Mouse (Mus musculus) ovary, postnatal 36 days (tissue): Measurements from ENCODE around the gene Tmprss15.
A peak's percentile ranks its signal among the peaks of the same experiment; 100 is the strongest.

Experiments
- DNase-seq: peaks from one replicate; pipeline ENCODE4 v3.0.0; 2022; ENCODE audit warnings: low spot score, mixed read lengths

The Tmprss15 gene

DNA sequence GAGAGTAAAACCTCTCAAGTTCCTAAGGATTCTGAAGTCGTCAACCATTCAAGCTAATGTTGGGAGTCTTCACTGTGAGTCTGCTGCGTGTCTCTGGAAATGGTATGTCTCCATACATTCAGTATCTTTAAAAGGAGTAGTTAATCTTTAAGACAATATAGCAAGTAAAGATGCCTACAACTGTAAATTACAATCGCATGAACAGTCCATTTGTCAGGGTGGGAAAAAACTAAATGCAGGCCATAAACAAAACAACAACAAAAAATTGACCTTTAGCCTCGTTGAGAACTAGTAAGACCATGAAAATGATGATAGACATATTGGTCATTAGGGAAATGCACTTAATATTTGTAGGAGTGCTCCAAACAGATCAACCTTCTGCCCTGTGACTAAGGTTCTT is at the start of gene Tmprss15:
Tmprss15 (minus strand) TSS at position 101 of the 400 bp plus-strand sequence.
- DNase-seq, result no peak

DNA sequence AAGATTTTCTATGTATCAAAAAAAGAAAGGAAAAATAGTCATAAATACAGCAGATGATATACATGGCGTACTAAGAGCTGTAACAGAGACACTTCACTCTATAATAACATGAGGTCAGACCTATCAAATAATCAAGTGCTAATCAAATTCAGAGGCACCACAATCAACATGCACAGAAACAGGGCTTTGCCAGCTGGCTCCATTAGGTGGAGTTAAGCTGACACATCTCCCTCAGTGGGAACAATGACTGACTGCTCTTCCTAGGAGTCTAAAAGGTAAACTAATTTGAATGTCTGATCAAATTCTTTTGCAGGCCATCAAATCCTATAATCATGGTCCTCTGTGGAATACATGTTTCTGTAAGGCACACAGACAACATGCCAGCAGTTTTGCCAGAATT is 24.0 kb upstream of the Tmprss15 start:
- no peak for DNase-seq

DNA sequence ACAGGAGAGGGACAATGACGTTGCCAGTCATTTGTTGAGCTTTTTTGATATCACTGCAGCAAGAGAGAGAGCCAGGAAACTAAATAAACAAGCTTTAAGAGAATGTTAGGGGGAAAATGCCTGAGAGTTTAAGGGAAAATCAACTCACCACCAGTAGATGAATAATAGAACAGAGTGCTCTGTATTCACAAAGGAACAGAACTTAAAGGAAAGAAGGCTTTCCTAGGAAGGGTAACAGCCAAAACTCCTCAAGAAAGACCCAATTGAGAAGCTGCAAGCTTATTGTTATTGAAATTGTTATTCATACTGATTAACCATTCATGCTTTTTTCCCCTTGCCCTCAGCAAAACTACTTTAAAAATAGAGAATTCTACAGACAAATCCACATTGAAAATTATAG is 18.6 kb upstream of the Tmprss15 start:
- DNase-seq, result no peak

- DNase-seq, result no peak
These were observed 18.1 kb upstream of the Tmprss15 start for GRCm38 (mm10) chr16:79108969-79109368.

DNA sequence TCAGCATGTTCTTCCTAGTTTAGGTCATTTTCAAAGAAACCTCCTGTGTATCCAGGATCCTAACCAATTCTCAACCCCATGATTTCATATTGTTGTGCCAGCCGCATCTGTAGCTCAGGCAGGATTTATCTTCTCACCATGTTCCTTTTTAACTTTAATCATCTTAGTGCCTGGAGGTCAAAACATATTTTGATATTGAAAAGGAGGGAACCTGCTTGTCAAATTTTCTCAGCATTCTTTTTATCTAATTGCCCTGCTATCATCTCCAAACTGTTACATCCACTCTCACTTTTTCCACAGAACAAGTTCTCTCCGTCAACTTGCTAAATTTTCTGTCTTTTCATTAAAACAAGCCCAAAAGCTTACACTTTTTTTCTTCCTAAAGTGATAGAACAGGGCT is 9.4 kb upstream of the Tmprss15 start:
- no peak for DNase-seq

DNA sequence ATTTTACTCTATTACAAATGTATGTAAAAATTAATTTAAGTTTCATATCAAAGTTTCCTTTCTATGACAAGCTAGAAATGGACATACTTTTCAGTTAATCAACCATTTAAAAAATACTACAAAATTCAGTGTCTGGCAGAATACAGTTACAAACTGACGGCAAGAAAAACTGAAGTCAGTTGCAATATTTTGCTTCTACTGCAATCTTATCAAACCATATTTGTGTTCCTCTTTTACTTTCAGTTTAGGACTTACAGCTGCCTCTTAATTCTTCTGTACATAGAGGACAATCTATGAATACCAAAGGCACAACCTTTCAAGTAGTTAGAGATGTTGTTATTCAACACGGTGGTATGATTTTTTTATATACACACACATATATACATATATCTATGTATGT is 7.4 kb upstream of the Tmprss15 start:
- DNase-seq, result no peak

DNA sequence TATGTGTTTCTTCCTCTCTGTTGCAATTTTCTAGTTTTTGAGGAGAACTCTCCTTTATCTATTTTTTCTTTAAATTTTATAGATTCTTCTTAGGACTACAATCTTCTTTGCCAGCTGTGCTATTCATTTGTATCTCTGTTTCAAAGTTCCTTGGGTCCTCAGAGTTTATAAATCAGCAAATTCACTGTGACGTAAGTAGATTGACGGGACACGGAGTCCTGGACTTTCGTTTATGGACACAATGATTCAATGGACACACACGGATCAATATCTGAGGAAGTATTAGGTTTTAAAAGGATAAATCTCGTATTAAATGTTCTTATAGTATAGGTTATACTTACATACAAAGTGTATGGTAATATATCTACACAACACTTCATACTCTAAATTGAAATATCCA is 4.3 kb downstream of the Tmprss15 start:
- no peak for DNase-seq

DNA sequence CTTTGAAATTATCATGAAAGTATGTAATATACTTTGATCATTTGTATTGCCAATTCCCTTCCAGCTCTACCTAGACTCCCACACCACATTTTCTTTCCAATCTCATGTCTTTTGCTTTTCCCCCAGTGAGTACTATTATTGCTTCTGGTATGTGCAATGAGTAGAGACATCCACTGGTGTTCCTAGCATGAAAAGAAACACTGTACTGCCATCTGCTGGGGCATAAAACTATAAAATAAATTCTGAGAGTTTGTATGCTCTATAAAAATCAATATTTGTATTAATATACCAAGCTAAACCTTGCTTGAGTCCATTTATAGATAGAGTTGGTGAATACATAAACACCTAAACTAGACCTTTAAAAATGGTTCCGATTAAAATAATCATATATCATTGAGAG is 27.0 kb downstream of the Tmprss15 start:
- no peak for DNase-seq

- DNase-seq, result peak; percentile 3
These were observed 31.9 kb downstream of the Tmprss15 start for GRCm38 (mm10) chr16:79058775-79059558.

DNA sequence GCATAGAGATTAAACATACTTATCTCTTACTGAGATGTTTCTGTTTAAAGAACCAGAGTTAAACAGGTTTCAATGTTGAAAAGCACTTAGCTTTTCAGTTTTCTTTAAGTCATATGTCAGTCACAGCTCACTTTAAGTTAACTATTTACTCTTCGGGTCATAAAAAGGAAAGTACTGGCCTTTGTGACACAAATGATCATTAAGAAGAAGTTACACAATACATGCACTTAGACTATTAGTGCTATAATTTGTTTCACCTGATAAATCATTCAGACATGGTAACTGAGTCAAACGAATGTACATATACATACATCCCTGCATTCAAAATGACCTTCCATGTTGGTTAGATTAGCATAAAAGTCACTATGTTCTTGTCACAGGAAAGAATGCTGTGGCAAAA is 58.3 kb downstream of the Tmprss15 start:
- DNase-seq, result no peak

DNA sequence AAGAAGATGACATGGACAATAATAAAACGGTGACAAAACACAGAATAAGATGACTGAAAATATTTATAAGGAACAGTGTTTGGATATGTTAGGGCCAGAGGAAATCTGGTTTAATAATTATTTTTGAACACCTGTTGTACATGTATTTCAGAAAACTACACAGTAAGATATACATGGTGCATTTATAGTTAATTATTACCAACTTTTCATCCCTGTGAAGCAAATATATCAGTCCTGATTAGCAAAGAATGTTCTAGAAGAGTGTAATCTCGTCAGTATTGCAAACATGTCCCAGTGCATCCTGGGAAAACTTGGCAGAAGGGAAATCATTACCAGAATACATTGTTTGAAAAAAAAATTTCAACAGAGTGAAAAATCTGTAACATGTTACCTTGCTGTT is 88.1 kb downstream of the Tmprss15 start:
- no peak for DNase-seq

- DNase-seq, result no peak
These were observed 89.2 kb downstream of the Tmprss15 start for GRCm38 (mm10) chr16:79001679-79002078.

DNA sequence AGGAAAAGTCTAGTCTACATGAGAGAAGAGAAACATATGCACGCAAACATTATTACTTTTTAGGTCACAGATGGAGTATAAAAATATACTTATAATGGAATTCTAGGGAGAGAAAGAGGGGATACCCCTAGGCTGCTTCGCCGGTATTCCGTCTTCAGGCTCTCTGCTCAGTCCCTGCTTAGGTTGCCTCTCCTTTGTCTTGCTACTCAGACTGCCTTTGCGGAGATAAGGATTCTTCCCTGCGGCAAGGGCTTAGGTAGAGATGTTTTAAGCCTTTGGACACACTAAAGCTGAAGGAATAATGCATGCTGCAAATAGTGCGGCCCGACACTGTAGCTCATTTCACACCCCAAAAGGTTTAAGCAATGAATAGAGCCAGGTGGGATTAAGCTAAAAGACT is 114.5 kb downstream of the Tmprss15 start:
- no peak for DNase-seq

DNA sequence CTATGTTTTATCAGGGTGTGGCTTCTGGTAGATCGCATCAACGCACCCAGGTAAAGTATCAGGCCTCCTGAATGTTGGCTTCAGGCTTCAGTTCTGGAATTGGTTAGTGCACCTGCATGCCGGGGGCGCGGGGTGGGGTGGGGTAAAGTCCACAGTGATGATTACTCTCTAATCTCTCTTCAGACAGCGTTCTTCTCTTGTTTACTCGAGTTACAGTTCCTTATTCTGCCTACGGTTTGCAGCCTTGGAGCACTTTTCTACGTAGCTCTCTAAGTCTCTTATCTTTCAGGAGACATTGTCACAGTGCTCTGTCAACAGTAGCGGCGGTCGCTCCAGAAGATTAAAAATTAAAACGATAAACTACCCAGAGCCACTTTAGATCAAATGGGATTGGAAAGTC is 116.8 kb downstream of the Tmprss15 start:
- no peak for DNase-seq

DNA sequence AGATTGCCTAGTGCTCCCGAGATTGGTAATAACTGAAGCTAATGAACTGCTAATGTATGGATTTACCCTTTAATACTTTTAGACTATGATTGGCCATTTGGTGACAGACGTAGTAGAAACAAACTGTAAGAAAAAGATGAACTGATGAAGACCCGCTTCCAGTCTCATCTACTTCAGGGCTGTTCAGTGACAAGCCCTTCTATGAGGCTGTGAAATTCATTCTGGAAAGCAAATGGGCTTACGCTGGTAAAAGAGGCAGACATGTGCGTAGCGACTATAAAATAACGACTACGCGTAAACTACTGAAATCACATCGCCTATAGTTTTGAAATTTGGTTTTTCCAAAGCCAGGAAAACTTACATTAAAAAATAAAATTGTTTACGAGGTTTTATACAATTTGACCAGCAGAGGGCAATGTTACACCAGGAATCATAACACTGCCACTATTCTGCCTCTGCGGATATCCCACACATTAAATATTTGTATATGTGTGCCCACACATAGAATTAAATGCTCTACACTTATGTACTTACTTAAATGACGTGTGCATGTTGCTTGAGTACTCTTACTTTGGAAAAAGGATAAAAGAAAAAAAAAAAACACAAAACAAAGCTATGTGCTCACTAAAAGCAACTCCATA is 121.7 kb downstream of the Tmprss15 start:
- DNase-seq, result no peak

DNA sequence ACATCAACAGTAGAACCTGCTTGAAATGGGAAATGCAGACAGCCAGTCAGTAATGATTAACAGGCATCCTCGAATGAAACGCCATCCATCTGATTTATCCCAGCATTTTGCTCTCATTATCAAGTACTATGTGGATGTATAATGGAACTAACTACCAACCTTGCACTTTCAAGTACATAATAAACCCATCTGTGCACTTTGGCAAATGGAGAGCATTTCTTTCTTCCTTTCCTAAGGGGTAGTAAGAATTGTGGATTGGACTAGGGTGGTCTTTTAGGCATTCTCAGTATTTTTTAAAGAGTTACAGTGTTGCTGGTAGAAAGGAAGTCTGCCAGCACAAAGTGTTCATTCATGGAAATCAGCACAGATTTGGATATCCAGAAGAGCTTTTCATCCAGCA is 133.5 kb downstream of the Tmprss15 start:
- DNase-seq, result no peak

- no peak for DNase-seq
These were observed 140.5 kb downstream of the Tmprss15 start for GRCm38 (mm10) chr16:78950359-78950758.

- DNase-seq, result no peak
These were observed 153.1 kb downstream of the Tmprss15 start for GRCm38 (mm10) chr16:78937755-78938154.

- DNase-seq, result no peak
These were observed 156.6 kb downstream of the Tmprss15 start for GRCm38 (mm10) chr16:78934298-78934697.

DNA sequence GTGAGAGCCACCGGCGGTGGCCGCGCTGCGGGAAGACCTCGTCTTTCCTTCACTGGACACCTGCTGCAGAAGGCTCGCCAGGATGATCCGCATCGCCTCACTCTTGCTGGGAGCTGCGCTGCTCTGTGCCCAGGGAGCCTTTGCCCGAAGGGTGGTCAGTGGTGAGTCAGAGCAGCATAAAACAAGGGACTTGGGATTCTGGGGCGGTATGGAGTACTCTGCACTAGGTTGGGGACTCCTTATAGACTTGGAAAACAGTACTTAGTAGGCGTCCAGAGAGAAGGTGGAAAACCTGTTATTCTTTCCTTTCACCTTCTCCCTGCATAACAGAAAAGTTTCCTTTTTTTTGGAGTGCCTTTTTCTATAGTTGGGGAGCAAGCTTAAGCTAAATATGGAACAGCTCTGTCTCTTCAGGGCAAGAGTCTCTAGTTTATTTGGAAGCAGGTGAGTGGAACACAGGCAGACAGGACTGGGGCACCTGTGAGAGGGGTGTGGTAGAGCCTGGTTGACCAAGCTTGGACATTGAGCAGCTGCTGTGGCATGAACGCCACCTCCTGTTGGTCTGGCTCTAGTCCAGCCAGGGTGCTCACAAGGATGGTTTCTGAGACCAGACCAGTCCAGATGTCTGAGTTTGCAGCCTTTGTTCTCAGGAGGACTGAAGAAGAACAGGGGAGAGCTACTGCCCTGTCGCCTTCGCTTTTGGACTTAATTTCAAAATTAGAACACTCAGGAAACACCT is 159.4 kb downstream of the Tmprss15 start:
- DNase-seq, result peak; percentile 2

- DNase-seq, result peak; percentile 11
These were observed 160.3 kb downstream of the Tmprss15 start, which contains the start of gene Chodl for GRCm38 (mm10) chr16:78930382-78931286. Chodl (plus strand) TSS chr16:78930948.

DNA sequence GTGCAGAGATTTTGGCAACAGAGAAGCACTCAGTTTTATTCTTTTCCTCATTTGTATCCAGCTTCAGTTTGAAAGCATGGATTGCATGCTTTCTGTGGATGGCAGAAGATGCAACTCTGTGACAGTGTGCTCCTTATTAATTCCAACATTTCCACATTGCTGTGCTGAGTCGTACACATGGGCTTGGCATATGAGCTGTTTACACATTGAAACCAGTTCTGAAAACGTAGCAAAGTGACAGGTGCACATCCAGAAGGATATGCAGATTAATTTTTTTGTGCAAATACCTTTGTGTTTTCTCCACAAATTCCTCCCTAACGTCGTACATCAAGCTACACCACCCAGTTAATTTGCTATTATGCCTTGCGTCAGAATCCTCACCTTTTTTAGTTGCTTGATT is 168.3 kb downstream of the Tmprss15 start:
- no peak for DNase-seq
